Mouse (Mus musculus) liver, embryonic 14.5 days (tissue): Measurements from ENCODE around the gene Btbd11.

ENCODE experiments used
- CTCF ChIP-seq: IDR thresholded peaks from 2 replicates; pipeline ENCODE4 v1.5.1; 2016; ENCODE audit warnings: antibody characterized with exemption, low read depth, control low read depth
- EP300 ChIP-seq: IDR thresholded peaks from 2 replicates; pipeline ENCODE4 v1.6.1; 2016; ENCODE audit warnings: antibody characterized with exemption, low read depth

DNA sequence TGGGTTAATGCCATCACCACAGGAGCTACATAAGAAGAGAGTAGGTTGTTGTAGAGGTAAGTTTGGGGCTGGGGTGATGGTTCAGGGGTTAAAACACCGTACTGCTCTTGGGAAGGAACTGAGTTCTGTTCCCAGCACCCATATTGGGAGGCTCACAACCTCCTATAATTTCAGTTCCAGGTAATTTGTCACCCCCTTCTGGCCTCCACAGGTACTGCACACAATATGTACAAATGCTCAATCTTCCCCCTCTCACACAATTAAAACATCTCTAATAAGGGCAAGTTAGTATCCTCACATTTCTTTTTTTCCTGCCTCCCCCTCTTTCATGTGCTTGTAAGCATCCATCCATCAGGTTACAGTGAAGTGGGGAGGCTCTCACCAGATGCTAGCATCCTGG, 44.7 kb upstream of the Btbd11 start:
- TF ChIP-seq EP300 (no peak), CTCF (peak; percentile 40)
